In genomic region chr1:53070664-53071175, GRCm38 (mm10) we compare ENCODE assay signal across 23 mouse cellular contexts. TPM values are rescaled to one million over a fixed set of nuclear protein-coding genes. Genes with fewer than 3 reads are reported as not detected.
DNase-seq lines count a peak whose midpoint lies in the region; ATAC-seq and TF ChIP-seq lines count a peak whose summit lies in the region.
"Had no signal": no experiment of that assay in that cellular context is flagged by ENCODE, and none has a peak within 500 bp of the region (broad histone marks: within the 10 kb centered on the region; RNA-seq: fewer than 3 reads in every experiment).

No protein-coding gene starts in this region.

- no peaks in the 10 kb centered on the region for H3K36me3 ChIP-seq in liver, adult 2 months (ENCODE audit: control insufficient read depth, insufficient read depth, low read length)
- H3K36me3 ChIP-seq in liver, embryonic 16.5 days (ENCODE audit: control insufficient read depth, insufficient read depth): no peaks in the 10 kb centered on the region
- H3K36me3 ChIP-seq in hindbrain, embryonic 13.5 days: no peaks in the 10 kb centered on the region
- H3K36me3 ChIP-seq: embryonic facial prominence, embryonic 13.5 days; forebrain, embryonic 12.5 days; heart, embryonic 10.5 days; hindbrain, embryonic 15.5 days had no signal

- H3K79me2 ChIP-seq in liver, adult 2 months (ENCODE audit: control insufficient read depth, insufficient read depth, low read length): no peaks in the 10 kb centered on the region

- DNase-seq in adrenal gland, postnatal 10 days: peak; percentile 30
- no peak for DNase-seq in adrenal gland, postnatal 25 days
- DNase-seq in liver, adult 2 months (ENCODE audit: extremely low read depth, low read depth, low spot score): peak; percentile 92
- DNase-seq in liver: no peak
- DNase-seq in adrenal gland, postnatal 14 days: peak; percentile 37
- no peak for DNase-seq in right cerebral cortex, adult 18-20 months
- DNase-seq: cerebellum, adult 18-20 months; cerebellum, adult 9-11 months; cerebellum, postnatal 36 days; gastrocnemius, postnatal 10 days; heart, adult 18-20 months; heart, postnatal 10 days; heart, postnatal 4 days had no signal

- no peak overlapping the region for H3K4me2 ChIP-seq in liver, embryonic 16.5 days (ENCODE audit: low read depth, low read length)
- no peak overlapping the region for H3K4me2 ChIP-seq in hindbrain, embryonic 13.5 days
- H3K4me2 ChIP-seq: embryonic facial prominence, embryonic 13.5 days; forebrain, embryonic 12.5 days; hindbrain, embryonic 15.5 days had no signal

- TF ChIP-seq CTCF in liver, adult 2 months (IDR thresholded peaks at IDR 0.05; ENCODE audit: low read depth, low read length): no peak

- no peak for TF ChIP-seq POLR2A in liver, adult 2 months (IDR thresholded peaks at IDR 0.05; ENCODE audit: extremely low read depth, insufficient read depth, low read length)

- ATAC-seq in liver, embryonic 16.5 days (ENCODE audit: low read depth): peak; percentile 82
- no peak for ATAC-seq in hindbrain, embryonic 13.5 days (ENCODE audit: low FRiP score)
- ATAC-seq: activated CD4-positive, CD25-positive, alpha-beta regulatory T cell, adult 4 months; forebrain, embryonic 16.5 days; Patski had no signal

- no peaks in the 10 kb centered on the region for H3K9me3 ChIP-seq in liver, embryonic 16.5 days (replicated peaks; ENCODE audit: control insufficient read depth, low read length)
- no peaks in the 10 kb centered on the region for H3K9me3 ChIP-seq in hindbrain, embryonic 13.5 days
- H3K9me3 ChIP-seq: embryonic facial prominence, embryonic 13.5 days; forebrain, embryonic 12.5 days; heart, embryonic 10.5 days; hindbrain, embryonic 15.5 days had no signal

- WGBS in liver, adult 2 months: 24% methylated on average over 1 of the region's 1 CpGs
- 52% methylated on average over 1 of the region's 1 CpGs for WGBS in liver, embryonic 16.5 days (ENCODE audit: insufficient replicate concordance)
- WGBS in hindbrain, embryonic 13.5 days: 89% methylated on average over 1 of the region's 1 CpGs

- peak overlapping the region; percentile 64 for H3K27ac ChIP-seq in liver, adult 2 months (replicated peaks; ENCODE audit: insufficient read depth, low read depth, low read length)
- peak overlapping the region; percentile 56; the same call in 1 of the 2 replicates for H3K27ac ChIP-seq in liver, embryonic 16.5 days (ENCODE audit: low read length)
- no peak overlapping the region for H3K27ac ChIP-seq in hindbrain, embryonic 13.5 days
- H3K27ac ChIP-seq: embryonic facial prominence, embryonic 13.5 days; forebrain, embryonic 12.5 days; heart, embryonic 10.5 days; hindbrain, embryonic 15.5 days had no signal

- peaks cover 7% of the 10 kb centered on the region; the same call in 1 of the 2 replicates for H3K4me1 ChIP-seq in liver, adult 2 months (ENCODE audit: control insufficient read depth, insufficient read depth, low read length)
- H3K4me1 ChIP-seq in liver, embryonic 16.5 days (ENCODE audit: control insufficient read depth, low read depth, low read length): no peaks in the 10 kb centered on the region
- no peaks in the 10 kb centered on the region for H3K4me1 ChIP-seq in hindbrain, embryonic 13.5 days (replicated peaks)
- H3K4me1 ChIP-seq: embryonic facial prominence, embryonic 13.5 days; forebrain, embryonic 12.5 days; heart, embryonic 10.5 days; hindbrain, embryonic 15.5 days had no signal

- H3K27me3 ChIP-seq in liver, adult 2 months (ENCODE audit: control insufficient read depth, insufficient read depth, low read length): no peaks in the 10 kb centered on the region
- no peaks in the 10 kb centered on the region for H3K27me3 ChIP-seq in liver, embryonic 16.5 days (ENCODE audit: control insufficient read depth, insufficient read depth, low read depth, low read length)
- no peaks in the 10 kb centered on the region for H3K27me3 ChIP-seq in hindbrain, embryonic 13.5 days
- H3K27me3 ChIP-seq: CH12.LX; embryonic facial prominence, embryonic 13.5 days; forebrain, embryonic 12.5 days; hindbrain, embryonic 15.5 days had no signal

- no peak overlapping the region for H3K4me3 ChIP-seq in liver, adult 2 months (ENCODE audit: insufficient read depth, low read depth, low read length)
- no peak overlapping the region for H3K4me3 ChIP-seq in liver, embryonic 16.5 days (ENCODE audit: low read depth, low read length)
- H3K4me3 ChIP-seq in hindbrain, embryonic 13.5 days: no peak overlapping the region
- H3K4me3 ChIP-seq: embryonic facial prominence, embryonic 13.5 days; forebrain, embryonic 12.5 days; heart, embryonic 10.5 days; hindbrain, embryonic 15.5 days had no signal

- H3K9ac ChIP-seq in liver, adult 2 months (ENCODE audit: low read depth, low read length): no peak overlapping the region
- H3K9ac ChIP-seq in liver, embryonic 16.5 days (ENCODE audit: low read depth, low read length): no peak overlapping the region
- H3K9ac ChIP-seq in hindbrain, embryonic 13.5 days: no peak overlapping the region
- H3K9ac ChIP-seq: embryonic facial prominence, embryonic 13.5 days; forebrain, embryonic 12.5 days; hindbrain, embryonic 15.5 days had no signal

RNA-seq across cellular contexts. Expression of gene Mstn, which starts 9.3 kb away (rescaled TPM):
- 1 to 10 TPM in 1 of 2 experiments, under 1 TPM in 1; 0.63 to 2.5 TPM for total RNA-seq in adrenal gland, postnatal 10 days (2021)
- total RNA-seq in adrenal gland, postnatal 25 days (2021): not detected in 2 replicates
- not detected in 2 replicates for total RNA-seq in liver, adult 2 months (2014; rRNA removed)
- polyA plus RNA-seq in liver, adult 2 months (2012; rRNA removed): not detected in 2 replicates
- not detected in 2 replicates for total RNA-seq in adrenal gland, postnatal 14 days (2021)
- polyA plus RNA-seq in liver, embryonic 16.5 days (2015; fragmentation: Nextera tagmentation; extraction: Ambion mirVana): 0.06 and 0.26 TPM in 2 replicates
- 0.35 and 0.75 TPM in 2 replicates for polyA plus RNA-seq in hindbrain, embryonic 13.5 days (2015; fragmentation: Nextera tagmentation; extraction: Ambion mirVana)
- total RNA-seq: CH12.LX; heart, postnatal 10 days had no signal
- polyA plus RNA-seq: activated CD4-positive, CD25-positive, alpha-beta regulatory T cell, adult 4 months; Patski had no signal

RNA-seq across cellular contexts. Expression of gene 1700019D03Rik, which starts 50.7 kb away (rescaled TPM):
- under 1 TPM; 0.81 to 0.82 TPM for total RNA-seq in adrenal gland, postnatal 10 days (2021)
- total RNA-seq in adrenal gland, postnatal 25 days (2021): 0.24 TPM in 1 of 2 replicates, not detected in the other
- total RNA-seq in liver, adult 2 months (2014; rRNA removed): not detected in 2 replicates
- polyA plus RNA-seq in liver, adult 2 months (2012; rRNA removed): not detected in 2 replicates
- 0.33 and 1.6 TPM in 2 replicates for total RNA-seq in adrenal gland, postnatal 14 days (2021)
- polyA plus RNA-seq in liver, embryonic 16.5 days (2015; fragmentation: Nextera tagmentation; extraction: Ambion mirVana): 8.0 and 12.2 TPM in 2 replicates
- polyA plus RNA-seq in hindbrain, embryonic 13.5 days (2015; fragmentation: Nextera tagmentation; extraction: Ambion mirVana): 2.4 and 3.1 TPM in 2 replicates

Comparison
In these comparisons a context has a peak if more than half of its experiments do, and no peak if none do; other contexts are left out.
1. DNase-seq: peak in adrenal gland, postnatal 10 days (single experiment), liver, adult 2 months (single experiment) and adrenal gland, postnatal 14 days (single experiment); none in adrenal gland, postnatal 25 days (single experiment), liver (single experiment) and right cerebral cortex, adult 18-20 months (single experiment).